Mouse (Mus musculus): ENCODE measurements at regions not wholly inside any gene's neighbourhood (a gene's known extent, or its start where the extent isn't known, plus 50 kb on each side); places are given as distances from the start of the nearest gene placed in this dataset.
"Not testable (repeated sequence)": the region's sequence is repeated elsewhere in the genome, so short reads cannot be mapped to it uniquely, and the experiment has no call there.

GRCm38 (mm10) chr5:109842186-109842978, 80.8 kb upstream of the Gm15446 start:
- not testable (repeated sequence) for DNase-seq (ENCODE audit: low read depth)

DNA sequence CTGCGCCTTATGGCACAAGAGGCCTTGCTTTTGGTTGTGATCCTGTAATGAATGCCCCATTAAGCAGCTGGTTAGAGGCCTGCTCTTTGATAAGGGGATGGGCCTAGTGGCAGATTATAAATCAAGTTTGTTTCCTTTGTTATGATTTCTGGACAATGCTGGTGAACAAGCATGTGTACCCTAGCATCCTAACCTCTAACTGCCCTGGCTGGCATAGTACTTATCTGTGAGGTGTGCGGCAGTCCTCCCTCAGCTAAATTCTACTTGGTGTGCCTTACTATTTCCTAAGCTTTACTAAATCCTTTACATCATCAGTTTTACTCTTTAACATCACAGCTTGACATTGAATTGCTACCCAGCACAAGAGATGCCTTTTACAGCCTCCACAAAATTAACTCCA, 79.0 kb upstream of the Gm15446 start:
- DNase-seq (ENCODE audit: low read depth): not testable (repeated sequence)

DNA sequence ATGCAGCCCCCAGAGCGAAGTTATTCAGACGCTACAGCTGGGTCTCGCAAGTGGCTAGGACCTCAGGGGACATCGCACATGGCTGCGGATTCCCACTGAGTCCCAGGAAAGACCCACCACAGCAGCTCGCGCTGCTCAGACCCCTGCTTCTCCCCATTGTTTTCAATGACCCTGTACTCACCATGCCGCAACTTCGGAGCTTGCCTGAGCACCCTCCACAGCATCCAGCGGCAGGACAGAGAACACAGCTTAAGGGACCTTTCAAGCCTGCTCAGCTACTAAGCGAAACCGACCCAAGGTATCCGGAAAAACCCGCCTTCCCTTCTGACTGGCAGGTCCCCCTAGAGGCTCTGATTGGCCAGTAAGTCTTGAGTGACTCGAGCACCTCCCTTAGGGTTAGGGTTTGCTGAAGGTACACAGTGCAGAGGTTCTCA, 78.4 kb upstream of the Gm15446 start:
- DNase-seq (ENCODE audit: low read depth): peak; percentile 30

- not testable (repeated sequence) for DNase-seq (ENCODE audit: low read depth)
Observed at GRCm38 (mm10) chr5:109851225-109851624, 72.0 kb upstream of the Gm15446 start.

- no peak for DNase-seq (ENCODE audit: low read depth)
Observed at GRCm38 (mm10) chr5:109860402-109860801, 62.8 kb upstream of the Gm15446 start.

DNA sequence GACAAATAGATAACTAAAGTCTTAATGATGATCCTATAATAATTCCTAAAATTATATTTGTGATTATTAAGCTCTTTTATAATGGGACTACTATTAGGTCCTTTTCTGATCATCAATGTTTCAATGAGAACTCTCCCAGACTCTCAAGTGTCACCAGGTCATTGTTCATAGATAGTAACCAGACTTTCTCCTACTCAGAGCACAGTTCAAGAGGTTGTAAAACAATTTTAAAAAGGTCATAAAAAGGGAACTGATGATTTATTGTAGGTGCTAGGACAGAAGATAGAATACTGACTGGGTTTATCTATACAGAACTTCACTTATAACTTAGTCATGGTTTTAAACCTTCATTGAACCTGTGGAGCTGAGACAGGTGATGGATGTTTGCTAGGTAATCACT, 58.7 kb upstream of the Gm15446 start:
- DNase-seq (ENCODE audit: low read depth): not testable (repeated sequence)

GRCm38 (mm10) chr5:109865628-109866027, 57.6 kb upstream of the Gm15446 start:
- DNase-seq (ENCODE audit: low read depth): no peak

- peak; percentile 79 for DNase-seq (ENCODE audit: low read depth)
Observed at GRCm38 (mm10) chr5:109866337-109867126, 56.7 kb upstream of the Gm15446 start.

DNA sequence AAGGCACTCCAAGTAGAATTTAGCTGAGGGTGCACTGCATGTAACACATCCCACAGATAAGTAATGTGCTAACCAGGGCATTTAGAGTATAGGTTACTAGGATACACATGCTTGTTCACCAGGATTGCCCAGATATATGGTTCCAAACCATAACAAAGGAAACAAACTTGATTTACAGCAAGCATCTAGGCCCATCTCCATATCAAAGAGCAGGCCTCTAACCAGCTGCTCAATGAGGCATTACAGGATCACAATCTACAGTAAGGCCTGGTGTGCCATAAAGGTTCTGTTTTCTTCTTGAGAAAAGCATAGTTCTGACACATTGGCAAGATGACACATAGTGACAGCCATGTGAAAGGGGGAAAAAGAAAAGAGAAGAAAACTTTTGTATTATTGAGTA, 56.0 kb upstream of the Gm15446 start:
- DNase-seq (ENCODE audit: low read depth): not testable (repeated sequence)

Measured in c-Kit-positive CD71-negative TER-119-negative erythroid progenitor cells, embryonic 14.5 days (primary cell).